Mouse (Mus musculus) Patski (cell line): ENCODE data around the gene Mt4. TPM values are rescaled to one million over a fixed set of nuclear protein-coding genes. Genes with fewer than 3 reads are reported as not detected.

Experiments used
- ATAC-seq: fragments of 100-300 bp; one replicate; pipeline ENCODE4 v1.8.0; 2021
- CTCF ChIA-PET: fragments of 350-600 bp; sonication (Branson Sonifier 250); formaldehyde crosslinking; loops from one replicate; lab custom pipeline; 2022; ENCODE audit warnings: inconsistent platforms; lab: Charles Lee
- POLR2A ChIA-PET: fragments of 350-600 bp; sonication (Branson Sonifier 250); formaldehyde crosslinking; loops from one replicate; lab custom pipeline; 2022; ENCODE audit warnings: antibody characterized with exemption, inconsistent platforms; lab: Charles Lee
- DNase-seq: peaks from one replicate; pipeline ENCODE4 v3.0.0-alpha.2; 2011; ENCODE audit warnings: low read depth, low spot score
- H3K27me3 ChIP-seq: fragments of 371-371 bp; one replicate; pipeline ENCODE4 v1.5.1; 2021
- CTCF ChIP-seq: fragments of 100-300 bp; IDR thresholded peaks from one replicate; pipeline ENCODE4 v1.5.1; 2021
- in situ Hi-C: fragments of 300-500 bp; cut with MboI; formaldehyde crosslinking; loops from 3 replicates; pipeline ENCODE4 v1.11.1; 2018; ENCODE audit warnings: low pct_unique_long_range_greater_than_20kb, mixed read lengths
- polyA plus RNA-seq: library from polyadenylated mRNA; unstranded; gene quantifications from one replicate; pipeline ENCODE4 v1.2.3, GENCODE M21; 2021

Gene Mt4
- polyA plus RNA-seq, 1 experiment from 2014 or later: not detected

- no peak for TF ChIP-seq CTCF
- ChIA-PET POLR2A (interaction anchor here (1.0 to 1.5 kb wide), 2 partner anchors 11 to 17 kb away, joined by 4 read pairs; no protein-coding TSS in a partner anchor), CTCF (interaction anchor here (1.8 to 1.9 kb wide), 2 partner anchors 22 to 28 kb away, joined by 6 to 9 read pairs; no protein-coding TSS in a partner anchor)
- H3K27me3 ChIP-seq: peaks cover 5% of the 10 kb centered on the region
- no peak for ATAC-seq
- in situ Hi-C loops: no loop called here
- no peak for DNase-seq
These were observed 40.9 kb downstream of the Mt4 start for GRCm38 (mm10) chr8:94177716-94178390.

GRCm38 (mm10) chr8:94178857-94179712 lies 42.1 kb downstream of the Mt4 start, which contains the start of gene Mt1:
Mt1 (plus strand) TSS chr8:94179082.
- in situ Hi-C loops: no loop called here
- H3K27me3 ChIP-seq: peaks cover 5% of the 10 kb centered on the region
- ATAC-seq (peak; percentile 48), DNase-seq (no peak)
- CTCF ChIA-PET: interaction anchor here (1.8 to 1.9 kb wide), 2 partner anchors 21 to 26 kb away, joined by 6 to 9 read pairs; no protein-coding TSS in a partner anchor
- POLR2A ChIA-PET: interaction anchor here (1.5 kb wide), 1 partner anchor 15 kb away, joined by 4 read pairs; no protein-coding TSS in a partner anchor
- no peak for TF ChIP-seq CTCF

- in situ Hi-C loops: no loop called here
- CTCF ChIA-PET: interaction anchor here (0.9 to 1.9 kb wide), 3 partner anchors 19 to 141 kb away, joined by 3 to 6 read pairs (median 5); no protein-coding TSS in a partner anchor
- TF ChIP-seq CTCF: no peak
- peaks cover 5% of the 10 kb centered on the region for H3K27me3 ChIP-seq
- POLR2A ChIA-PET: interaction anchor here (0.9 kb wide), 1 partner anchor 11 kb away, joined by 4 read pairs; no protein-coding TSS in a partner anchor
- DNase-seq: no peak
- no peak for ATAC-seq
These were observed 42.9 kb downstream of the Mt4 start for GRCm38 (mm10) chr8:94179713-94180560.

- ATAC-seq: no peak
- peaks cover 5% of the 10 kb centered on the region for H3K27me3 ChIP-seq
- ChIA-PET CTCF (interaction anchor here (0.9 to 2.0 kb wide), 3 partner anchors 13 to 142 kb away, joined by 3 to 8 read pairs (median 5); no protein-coding TSS in a partner anchor), POLR2A (interaction anchor here (0.9 kb wide), 1 partner anchor 11 kb away, joined by 4 read pairs; no protein-coding TSS in a partner anchor)
- no peak for DNase-seq
- in situ Hi-C loops: no loop called here
- no peak for TF ChIP-seq CTCF
These were observed 43.5 kb downstream of the Mt4 start for GRCm38 (mm10) chr8:94180561-94180908.

GRCm38 (mm10) chr8:94182055-94182929 lies 45.3 kb downstream of the Mt4 start:
- CTCF ChIA-PET: interaction anchor here (0.8 to 3.5 kb wide), 6 partner anchors 8 to 17 kb away, joined by 3 to 15 read pairs (median 9); no protein-coding TSS in a partner anchor
- no peak for DNase-seq
- peaks cover 5% of the 10 kb centered on the region for H3K27me3 ChIP-seq
- ATAC-seq: no peak
- POLR2A ChIA-PET: interaction anchor here (0.6 to 1.6 kb wide), 3 partner anchors 9 to 111 kb away, joined by 3 read pairs; partner anchors contain the start of gene Mt2
- no peak for TF ChIP-seq CTCF
- in situ Hi-C loops: no loop called here

GRCm38 (mm10) chr8:94183117-94183516 lies 46.1 kb downstream of the Mt4 start:
- H3K27me3 ChIP-seq: peaks cover 5% of the 10 kb centered on the region
- peak; percentile 36 for ATAC-seq
- peak; percentile 67 for TF ChIP-seq CTCF
- ChIA-PET POLR2A (interaction anchor here (0.6 to 1.6 kb wide), 2 partner anchors 10 to 480 kb away, joined by 3 to 4 read pairs; no protein-coding TSS in a partner anchor), CTCF (interaction anchor here (0.8 to 3.5 kb wide), 6 partner anchors 9 to 16 kb away, joined by 3 to 15 read pairs (median 9); partner anchors contain the start of gene Mt2)
- in situ Hi-C loops: no loop called here
- DNase-seq: no peak

GRCm38 (mm10) chr8:94184357-94184843 lies 47.4 kb downstream of the Mt4 start:
- DNase-seq (no peak), ATAC-seq (no peak)
- TF ChIP-seq CTCF: no peak
- no peaks in the 10 kb centered on the region for H3K27me3 ChIP-seq
- in situ Hi-C loops: no loop called here
- POLR2A ChIA-PET: no interaction called here
- CTCF ChIA-PET: interaction anchor here (2.2 to 3.5 kb wide), 4 partner anchors 9 to 17 kb away, joined by 8 to 15 read pairs (median 11); no protein-coding TSS in a partner anchor

GRCm38 (mm10) chr8:94185791-94186190 lies 48.8 kb downstream of the Mt4 start:
- in situ Hi-C loops: no loop called here
- TF ChIP-seq CTCF: no peak
- POLR2A ChIA-PET: no interaction called here
- CTCF ChIA-PET: interaction anchor here (1.3 to 3.0 kb wide), 3 partner anchors 13 to 129 kb away, joined by 4 to 11 read pairs (median 10); no protein-coding TSS in a partner anchor
- ATAC-seq (no peak), DNase-seq (no peak)
- H3K27me3 ChIP-seq: no peaks in the 10 kb centered on the region
